18 mouse cellular contexts compared by ENCODE assay signal in the genomic region with DNA sequence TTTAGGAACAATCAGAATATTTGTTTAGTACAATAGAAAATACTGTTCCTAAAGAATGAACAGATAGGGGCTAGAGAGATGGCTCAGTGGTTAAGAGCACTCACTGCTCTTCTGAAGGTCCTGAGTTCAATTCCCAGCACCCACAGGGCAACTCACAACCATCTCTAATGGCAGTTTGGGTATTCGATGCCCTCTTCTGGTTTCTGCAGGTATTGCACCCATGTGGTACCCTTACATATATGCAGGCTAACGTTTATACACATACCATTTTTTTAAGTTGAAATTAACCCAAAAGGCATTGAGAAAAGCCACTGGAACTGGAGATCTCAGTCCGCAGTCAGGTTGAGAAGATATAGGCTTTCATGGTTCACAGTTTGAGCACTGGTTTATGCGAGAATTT.
DNase-seq lines count a peak whose midpoint lies in the region; ATAC-seq and TF ChIP-seq lines count a peak whose summit lies in the region.
"Had no signal": no experiment of that assay in that cellular context is flagged by ENCODE, and none has a peak within 500 bp of the region (broad histone marks: within the 10 kb centered on the region; RNA-seq: fewer than 3 reads in every experiment).

No protein-coding gene starts in this region.

- DNase-seq in CD4-positive, CD25-positive, alpha-beta regulatory T cell, adult 2 months (ENCODE audit: low read depth, low spot score): peak; percentile 14
- no peak for DNase-seq in kidney, postnatal 0 days (ENCODE audit: low spot score)
- no peak for DNase-seq in kidney, postnatal 4 days
- DNase-seq in B cell, adult 2 months: peak; percentile 9 to 16
- DNase-seq in ZHBTc4 (ENCODE audit: low read depth, low spot score): peak; percentile 61
- DNase-seq in ovary, postnatal 10 days (ENCODE audit: low spot score): no peak
- DNase-seq: adrenal gland, adult 2 months; cerebellum, adult 8-10 months; heart, postnatal 14 days; layer of hippocampus, adult 9-11 months; thymus, postnatal 14 days had no signal

- H3K4me2 ChIP-seq in kidney, postnatal 0 days (ENCODE audit: low read length): no peak overlapping the region
- H3K4me2 ChIP-seq in heart, embryonic 11.5 days: no peak overlapping the region
- H3K4me2 ChIP-seq: embryonic facial prominence, embryonic 15.5 days; kidney, embryonic 15.5 days; limb, embryonic 15.5 days; neural tube, embryonic 15.5 days had no signal

- no peaks in the 10 kb centered on the region; the same call in 1 of the 2 replicates for H3K9me3 ChIP-seq in kidney, postnatal 0 days (replicated peaks; ENCODE audit: low read length)
- no peaks in the 10 kb centered on the region; the same call in 1 of the 2 replicates for H3K9me3 ChIP-seq in heart, embryonic 11.5 days (replicated peaks; ENCODE audit: control insufficient read depth, low read length)
- H3K9me3 ChIP-seq: embryonic facial prominence, embryonic 15.5 days; kidney, embryonic 15.5 days; limb, embryonic 15.5 days had no signal

- no peak for ATAC-seq in CD4-positive, CD25-positive, alpha-beta regulatory T cell, adult 4 months
- no peak for ATAC-seq in kidney, postnatal 0 days (replicated peaks; ENCODE audit: low FRiP score, low read depth)
- no peak for ATAC-seq in heart, embryonic 11.5 days (replicated peaks; ENCODE audit: insufficient number of reproducible peaks, low FRiP score, low TSS enrichment)
- ATAC-seq: hindbrain, embryonic 16.5 days had no signal

- no peaks in the 10 kb centered on the region for H3K36me3 ChIP-seq in kidney, postnatal 0 days (ENCODE audit: insufficient read depth, low read length)
- peaks cover 11% of the 10 kb centered on the region; the same call in 1 of the 2 replicates for H3K36me3 ChIP-seq in heart, embryonic 11.5 days (ENCODE audit: control insufficient read depth, insufficient read depth, low read length)
- H3K36me3 ChIP-seq: embryonic facial prominence, embryonic 15.5 days; kidney, embryonic 15.5 days had no signal

- no peak overlapping the region for H3K4me3 ChIP-seq in kidney, postnatal 0 days (replicated peaks; ENCODE audit: low read depth, low read length)
- H3K4me3 ChIP-seq in heart, embryonic 11.5 days (ENCODE audit: low read depth, low read length): no peak overlapping the region
- H3K4me3 ChIP-seq: embryonic facial prominence, embryonic 15.5 days; kidney, embryonic 15.5 days; limb, embryonic 15.5 days; neural tube, embryonic 15.5 days had no signal

- no peaks in the 10 kb centered on the region for H3K4me1 ChIP-seq in kidney, postnatal 0 days (replicated peaks; ENCODE audit: insufficient read depth, low read length)
- peaks cover 6% of the 10 kb centered on the region; the same call in 1 of the 2 replicates for H3K4me1 ChIP-seq in heart, embryonic 11.5 days (ENCODE audit: control insufficient read depth, insufficient read depth, low read length)
- H3K4me1 ChIP-seq: embryonic facial prominence, embryonic 15.5 days; kidney, embryonic 15.5 days; limb, embryonic 15.5 days; neural tube, embryonic 15.5 days had no signal

- peak; percentile 32; the same call in 1 of the 2 replicates for TF ChIP-seq CTCF in kidney, postnatal 0 days (IDR thresholded peaks at IDR 0.05; ENCODE audit: low read depth)

- H3K27me3 ChIP-seq in kidney, postnatal 0 days (ENCODE audit: insufficient read depth, low read length): no peaks in the 10 kb centered on the region
- no peaks in the 10 kb centered on the region for H3K27me3 ChIP-seq in heart, embryonic 11.5 days (ENCODE audit: control insufficient read depth, insufficient read depth, low read length)
- H3K27me3 ChIP-seq: embryonic facial prominence, embryonic 15.5 days; kidney, embryonic 15.5 days; limb, embryonic 15.5 days; neural tube, embryonic 15.5 days had no signal

- H3K27ac ChIP-seq in kidney, postnatal 0 days: no peak overlapping the region
- H3K27ac ChIP-seq in heart, embryonic 11.5 days (ENCODE audit: low read depth, low read length): no peak overlapping the region
- H3K27ac ChIP-seq: embryonic facial prominence, embryonic 15.5 days; kidney, embryonic 15.5 days; limb, embryonic 15.5 days; neural tube, embryonic 15.5 days had no signal

- 96% methylated on average over 4 of the region's 4 CpGs for WGBS in kidney, postnatal 0 days
- 82% methylated on average over 4 of the region's 4 CpGs for WGBS in heart, embryonic 11.5 days (ENCODE audit: insufficient replicate concordance)

- no peak overlapping the region for H3K9ac ChIP-seq in kidney, postnatal 0 days (ENCODE audit: low read depth, low read length)
- no peak overlapping the region for H3K9ac ChIP-seq in heart, embryonic 11.5 days (ENCODE audit: low read depth, low read length)
- H3K9ac ChIP-seq: embryonic facial prominence, embryonic 15.5 days; kidney, embryonic 15.5 days; limb, embryonic 15.5 days; neural tube, embryonic 15.5 days had no signal

Comparison
In these comparisons a context has a peak if more than half of its experiments do, and no peak if none do; other contexts are left out.
1. DNase-seq: peak in CD4-positive, CD25-positive, alpha-beta regulatory T cell, adult 2 months (single experiment), B cell, adult 2 months (2 of 2) and ZHBTc4 (single experiment); none in kidney, postnatal 0 days (single experiment), kidney, postnatal 4 days (0 of 2) and ovary, postnatal 10 days (single experiment).